Mouse (Mus musculus) hematopoietic stem cell, adult 5-6 weeks (primary cell): Measurements from ENCODE around the gene Gm10147. TPM values are rescaled to one million over a fixed set of nuclear protein-coding genes. Genes with fewer than 3 reads are reported as not detected.
"Not testable (repeated sequence)": the region's sequence is repeated elsewhere in the genome, so short reads cannot be mapped to it uniquely, and the experiment has no call there.

Source experiments
- ATAC-seq, 2 experiments: fragments of 125-278 bp in 1 of 2; replicated peaks in 1 of 2; 2 replicates each; pipeline ENCODE4 v1.8.0; 2016 to 2017; ENCODE audit warnings: inconsistent platforms in 2 of 2, mild to moderate bottlenecking in 2 of 2, moderate number of reproducible peaks in 2 of 2, low read depth in 1 of 2, moderate TSS enrichment in 1 of 2; ENCODE audit not compliant: low FRiP score in 2 of 2, poor library complexity in 2 of 2, severe bottlenecking in 2 of 2, insufficient read depth in 1 of 2, low TSS enrichment in 1 of 2
- total RNA-seq: library from RNA; stranded (forward); fragments of 172-1452, 232-1000 nt; gene quantifications from 2 replicates; pipeline ENCODE4 v1.2.3, GENCODE M21; 2017

Gene Gm10147
- not detected in 2 replicates for total RNA-seq

GRCm38 (mm10) chrX:28607742-28608141 lies at the start of gene Gm10147:
Gm10147 (minus strand) TSS chrX:28607842.
- ATAC-seq: not testable (repeated sequence)
